Mouse (Mus musculus) T-helper 2 cell (primary cell): ENCODE results near the gene Ly6g6f.

Experiments used
- in situ Hi-C: fragments of 300-600 bp; cut with MboI, MseI; formaldehyde crosslinking; loops from one replicate; pipeline ENCODE4 v1.15.1; 2025; ENCODE audit warnings: high pct_unique_total_duplicates

Gene Ly6g6f

GRCm38 (mm10) chr17:35106522-35106921 is 21.1 kb upstream of the Ly6g6f start:
- in situ Hi-C loops: no loop called here

GRCm38 (mm10) chr17:35105740-35106389 is 20.5 kb upstream of the Ly6g6f start:
- in situ Hi-C loops: no loop called here

DNA sequence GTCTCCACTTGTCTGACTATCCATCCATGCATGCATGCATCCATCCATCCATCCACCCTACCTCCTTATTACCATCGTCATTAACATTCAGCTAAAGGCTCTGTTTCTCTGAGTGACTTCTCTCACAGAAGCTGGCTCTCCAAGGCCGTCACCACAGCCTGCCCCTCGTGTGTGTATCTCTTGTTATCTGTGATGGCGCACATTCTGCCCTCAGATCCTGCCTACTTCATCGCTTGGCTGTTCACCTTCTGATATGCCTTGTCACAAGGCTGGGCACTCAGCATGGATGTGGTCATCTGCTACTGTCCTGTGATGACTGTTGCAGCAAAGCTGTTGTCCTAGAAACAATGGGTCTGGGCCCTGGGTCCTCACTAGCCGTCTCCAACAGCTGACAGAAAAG is 19.3 kb upstream of the Ly6g6f start:
- in situ Hi-C loops: loop anchor here (5.0 kb wide), 1 partner anchor 72 kb away; no protein-coding TSS in a partner anchor

- in situ Hi-C loops: loop anchor here (5.0 kb wide), 1 partner anchor 72 kb away; no protein-coding TSS in a partner anchor
Observed at GRCm38 (mm10) chr17:35104079-35104478, 18.7 kb upstream of the Ly6g6f start.

GRCm38 (mm10) chr17:35103221-35103690 is 17.8 kb upstream of the Ly6g6f start:
- in situ Hi-C loops: loop anchor here (5.0 kb wide), 1 partner anchor 71 kb away; no protein-coding TSS in a partner anchor

- in situ Hi-C loops: loop anchor here (5.0 kb wide), 1 partner anchor 70 kb away; no protein-coding TSS in a partner anchor
Observed at GRCm38 (mm10) chr17:35102299-35102698, 16.9 kb upstream of the Ly6g6f start.

DNA sequence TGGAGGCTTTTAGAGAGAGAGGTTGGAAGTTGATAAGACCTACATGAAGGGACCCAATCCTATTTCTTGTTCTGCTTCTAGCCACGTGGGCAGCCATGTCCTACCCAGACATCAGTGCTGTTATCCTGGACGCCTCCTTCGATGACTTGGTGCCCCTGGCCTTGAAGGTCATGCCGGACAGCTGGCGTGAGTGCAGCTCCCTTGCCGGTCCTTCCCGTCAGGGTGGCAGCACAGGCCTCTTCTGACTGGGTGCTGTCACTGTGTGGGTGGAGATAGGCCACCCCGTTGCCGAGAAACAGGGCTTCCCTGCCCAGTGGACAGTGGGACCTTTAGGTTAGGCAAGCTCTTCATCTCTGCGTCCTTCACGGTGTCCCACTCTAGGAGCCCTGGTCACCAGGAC is 15.8 kb upstream of the Ly6g6f start:
- in situ Hi-C loops: loop anchor here (5.0 kb wide), 1 partner anchor 69 kb away; no protein-coding TSS in a partner anchor

- in situ Hi-C loops: loop anchor here (5.0 kb wide), 1 partner anchor 68 kb away; no protein-coding TSS in a partner anchor
Observed at GRCm38 (mm10) chr17:35100196-35100765, 14.9 kb upstream of the Ly6g6f start.

GRCm38 (mm10) chr17:35097164-35097655 is 11.8 kb upstream of the Ly6g6f start:
- in situ Hi-C loops: no loop called here

- in situ Hi-C loops: no loop called here
Observed at GRCm38 (mm10) chr17:35096597-35096996, 11.2 kb upstream of the Ly6g6f start.

DNA sequence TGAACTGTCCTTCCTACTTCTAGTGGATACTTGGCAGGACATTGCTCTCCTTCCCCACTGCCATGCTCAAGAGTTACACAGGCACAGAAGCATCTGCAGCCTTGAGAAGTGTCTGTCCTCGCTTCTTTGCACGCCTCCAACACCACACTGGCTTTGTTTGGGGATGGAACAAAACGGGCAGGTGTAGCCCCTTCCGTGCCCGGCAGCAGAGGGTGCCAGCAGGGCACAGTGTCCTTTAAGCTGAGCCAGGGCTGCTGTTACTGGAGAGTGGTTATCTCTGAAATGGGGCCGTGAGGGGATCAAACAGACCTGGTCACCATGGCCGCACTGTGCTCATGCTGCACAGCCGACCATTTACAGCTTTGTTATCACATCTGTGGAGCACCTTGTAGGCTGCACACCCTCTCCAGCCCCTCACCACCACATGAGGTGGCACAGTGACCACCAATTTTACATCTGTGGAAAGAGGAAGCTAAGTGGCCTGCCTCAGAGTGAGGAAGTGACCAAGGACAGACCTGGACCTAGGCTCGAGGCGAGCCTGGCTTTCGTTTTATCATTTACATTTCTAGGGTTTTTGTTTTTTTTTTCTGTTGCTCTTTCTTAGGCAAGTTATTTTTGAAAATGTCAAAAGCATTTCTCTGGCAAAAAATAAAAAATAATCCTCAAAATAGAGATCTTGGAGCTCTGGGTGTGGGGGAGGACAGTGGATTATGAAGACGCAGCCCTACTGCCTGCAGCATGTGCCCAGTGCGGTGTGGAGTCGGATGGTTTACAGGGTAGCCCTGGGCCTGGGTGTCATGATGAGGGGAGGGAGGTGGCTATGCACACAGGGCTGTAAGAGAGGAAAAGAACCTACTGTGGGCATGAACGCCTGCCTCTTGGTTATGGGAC is 9.3 kb upstream of the Ly6g6f start:
- in situ Hi-C loops: no loop called here

DNA sequence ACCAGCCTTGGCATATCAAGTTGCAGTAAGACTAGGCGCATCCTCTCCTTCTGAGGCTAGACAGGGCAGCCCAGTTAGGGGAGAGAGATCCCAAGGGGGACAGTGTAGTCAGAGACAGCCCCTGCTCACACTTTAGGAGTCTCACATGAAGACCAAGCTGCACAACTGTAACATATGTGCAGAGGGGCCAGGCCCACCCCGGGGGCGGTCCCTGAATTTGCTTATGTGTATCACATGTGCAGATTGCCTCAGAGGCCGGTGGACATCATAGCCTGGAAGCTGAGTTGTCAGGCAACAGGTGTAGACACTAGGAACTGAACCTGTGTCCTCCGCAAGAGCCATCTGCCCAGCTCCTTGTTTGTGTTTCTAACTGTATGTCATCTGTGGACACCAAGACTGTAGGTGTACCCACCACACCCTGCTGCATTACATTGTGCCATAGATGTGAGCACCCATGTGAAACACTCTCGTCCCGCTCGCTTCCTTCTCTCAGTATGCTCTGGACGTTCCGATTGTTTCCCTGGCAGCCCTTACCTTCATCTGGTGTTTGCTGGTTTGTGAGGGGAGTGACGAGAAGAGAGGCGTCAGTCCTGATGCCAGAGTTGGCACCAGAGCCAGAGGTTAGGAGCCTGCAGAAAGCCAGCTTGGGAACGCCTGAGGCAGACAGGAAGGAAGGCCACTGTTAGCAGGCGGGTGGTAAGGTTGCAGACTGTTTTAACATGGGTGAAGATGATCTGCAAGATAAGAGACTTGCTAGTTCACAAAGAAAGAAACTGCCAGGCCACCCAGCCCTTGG is 7.2 kb upstream of the Ly6g6f start:
- in situ Hi-C loops: no loop called here

DNA sequence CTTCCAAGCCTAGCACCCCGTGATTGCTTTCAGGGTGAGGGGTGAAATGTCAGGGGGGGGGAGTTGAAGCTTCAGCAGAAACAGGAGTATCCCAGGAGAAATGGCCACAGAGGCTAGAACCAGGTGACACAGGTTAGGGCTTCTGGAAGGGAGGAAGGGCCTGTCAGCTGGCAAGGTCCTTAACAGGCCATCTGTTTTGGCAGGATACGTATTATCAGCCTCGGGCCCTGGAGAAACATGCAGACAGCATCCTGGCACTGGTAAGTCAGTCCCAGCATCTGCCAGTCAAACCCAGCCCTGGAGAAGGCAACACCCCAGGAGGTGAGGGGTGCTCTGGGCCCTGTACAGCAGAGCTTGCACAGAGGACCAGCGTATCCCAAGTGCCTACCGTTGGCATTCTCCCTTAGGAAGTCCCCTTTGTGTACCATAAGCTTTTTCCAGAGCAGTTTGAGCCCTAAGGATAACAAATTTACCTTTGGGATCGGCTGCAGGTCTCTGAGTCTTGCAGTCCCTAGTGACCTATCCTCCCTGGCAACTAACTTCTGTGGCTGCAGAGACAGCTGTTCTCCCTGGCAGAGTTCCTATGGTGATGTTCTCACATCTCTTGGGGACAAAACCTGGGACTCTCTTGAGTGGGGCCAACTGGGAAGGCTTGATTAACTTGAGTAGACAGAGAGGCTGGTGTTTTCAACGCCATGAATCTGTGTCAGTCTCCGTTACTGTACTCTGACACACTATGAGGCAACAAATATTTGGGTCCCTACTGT is 4.9 kb upstream of the Ly6g6f start:
- in situ Hi-C loops: no loop called here

DNA sequence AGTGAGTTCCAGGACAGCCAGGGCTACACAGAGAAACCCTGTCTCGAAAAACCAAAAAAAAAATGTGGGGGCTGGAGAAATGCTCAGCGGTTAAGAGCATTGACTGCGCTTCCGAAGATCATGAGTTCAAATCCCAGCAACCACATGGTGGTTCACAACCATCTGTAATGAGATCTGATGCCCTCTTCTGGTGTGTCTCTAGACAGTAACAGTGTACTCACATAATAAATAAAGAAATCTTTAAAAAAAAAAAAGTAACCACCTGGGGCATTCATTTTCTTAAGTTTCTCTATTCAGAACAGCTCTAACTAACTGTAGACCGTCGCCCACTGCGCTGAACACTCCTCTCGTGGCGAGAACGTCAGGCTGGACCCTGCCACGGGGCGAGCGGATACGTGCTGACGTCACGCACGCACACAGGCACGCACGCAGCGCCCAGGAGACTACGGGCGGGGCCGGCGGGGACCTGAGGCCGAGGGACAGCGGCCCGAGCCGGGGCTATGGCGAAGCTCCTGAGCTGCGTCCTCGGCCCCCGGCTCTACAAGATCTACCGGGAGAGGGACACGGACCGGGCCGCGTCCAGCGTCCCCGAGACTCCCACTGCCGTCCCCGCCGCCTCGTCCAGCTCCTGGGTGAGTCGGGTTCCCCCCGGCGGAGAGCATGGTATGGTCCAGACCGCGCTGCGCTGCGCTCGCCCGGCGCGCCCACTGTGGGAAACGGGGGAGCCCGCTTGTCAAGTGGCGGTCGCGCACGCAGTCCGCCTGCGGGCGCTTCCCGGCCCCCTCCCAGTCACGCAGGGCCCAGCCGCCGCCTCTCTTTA is 3.6 kb upstream of the Ly6g6f start, which contains the start of gene Abhd16a:
Abhd16a (plus strand) TSS at position 439 of the 820 bp plus-strand sequence.
- in situ Hi-C loops: no loop called here

- in situ Hi-C loops: no loop called here
Observed at GRCm38 (mm10) chr17:35088151-35088550, 2.7 kb upstream of the Ly6g6f start.

DNA sequence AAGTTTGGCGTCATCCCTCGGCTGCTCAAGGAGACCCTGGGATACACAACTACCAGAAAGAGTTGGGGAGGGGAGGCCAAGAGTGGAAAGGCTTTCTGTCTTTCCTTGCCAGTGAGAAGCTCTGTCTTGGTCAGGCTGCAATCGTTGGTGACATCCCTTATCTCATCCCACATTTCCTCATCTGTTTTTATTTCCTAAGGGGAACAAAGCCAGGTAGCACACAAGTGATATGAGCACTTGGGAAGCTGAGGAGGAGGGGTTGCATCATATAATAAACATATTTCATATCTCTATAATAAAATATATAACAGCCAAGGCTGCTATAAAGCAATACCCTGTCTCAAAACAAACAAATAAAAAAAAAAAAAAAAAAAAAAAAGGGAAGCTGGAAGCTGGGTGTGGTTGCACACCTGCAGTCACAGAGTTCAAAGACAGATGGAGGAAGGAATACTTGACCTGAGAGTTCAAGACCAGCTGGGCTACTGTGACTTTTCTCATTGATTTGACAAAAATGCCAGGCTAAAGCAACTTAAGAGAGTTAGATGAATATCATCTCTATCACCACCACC is 1.4 kb downstream of the Ly6g6f start:
- in situ Hi-C loops: no loop called here

GRCm38 (mm10) chr17:35082841-35083576 is 2.4 kb downstream of the Ly6g6f start:
- in situ Hi-C loops: no loop called here

DNA sequence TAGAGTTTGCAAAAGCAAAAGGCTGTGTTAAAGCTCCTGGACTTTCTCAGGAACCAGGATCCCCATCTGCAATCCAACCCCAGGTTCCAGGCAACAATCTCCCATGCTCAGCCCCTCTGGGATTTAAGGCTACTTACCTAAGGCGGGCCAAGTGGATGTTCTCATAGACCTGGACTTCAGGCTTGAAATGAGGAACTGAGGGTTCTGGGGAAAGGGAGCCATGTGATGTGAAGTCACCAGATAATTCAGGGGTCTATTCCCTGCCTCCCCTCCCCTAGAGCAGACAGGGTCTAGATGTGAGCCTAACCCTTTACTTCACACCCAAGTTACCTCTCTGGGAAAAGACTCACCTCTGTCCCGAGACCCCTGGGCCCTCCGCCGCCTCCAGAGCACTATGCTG is 4.7 kb downstream of the Ly6g6f start:
- in situ Hi-C loops: no loop called here
